Mouse (Mus musculus) ovary, postnatal 10 days (tissue): ENCODE data around the gene Slc48a1.

ENCODE experiments used
- DNase-seq: peaks from one replicate; pipeline ENCODE4 v3.0.0; 2022; ENCODE audit warnings: low spot score

The Slc48a1 gene

GRCm38 (mm10) chr15:97782749-97783105 is 4.4 kb downstream of the Slc48a1 start:
- peak; percentile 53 for DNase-seq

GRCm38 (mm10) chr15:97784092-97784559 is 5.8 kb downstream of the Slc48a1 start:
- DNase-seq = peak; percentile 78

GRCm38 (mm10) chr15:97784561-97785161 is 6.3 kb downstream of the Slc48a1 start:
- DNase-seq = no peak

- no peak for DNase-seq
Measured at GRCm38 (mm10) chr15:97785731-97786411, 7.6 kb downstream of the Slc48a1 start.

GRCm38 (mm10) chr15:97786412-97787112 is 8.2 kb downstream of the Slc48a1 start:
- no peak for DNase-seq

GRCm38 (mm10) chr15:97787148-97787798 is 9.0 kb downstream of the Slc48a1 start:
- DNase-seq = no peak

GRCm38 (mm10) chr15:97787799-97788667 is 9.7 kb downstream of the Slc48a1 start:
- DNase-seq = no peak

- DNase-seq = no peak
Measured at GRCm38 (mm10) chr15:97788821-97789220, 10.5 kb downstream of the Slc48a1 start.

- DNase-seq = no peak
Measured at GRCm38 (mm10) chr15:97789761-97790505, 11.6 kb downstream of the Slc48a1 start.

GRCm38 (mm10) chr15:97791126-97791700 is 12.9 kb downstream of the Slc48a1 start:
- no peak for DNase-seq

GRCm38 (mm10) chr15:97793386-97794153 is 15.2 kb downstream of the Slc48a1 start:
- DNase-seq = no peak

GRCm38 (mm10) chr15:97794268-97794667 is 15.9 kb downstream of the Slc48a1 start:
- no peak for DNase-seq

GRCm38 (mm10) chr15:97795559-97796235 is 17.4 kb downstream of the Slc48a1 start:
- no peak for DNase-seq

GRCm38 (mm10) chr15:97796674-97797310 is 18.5 kb downstream of the Slc48a1 start:
- no peak for DNase-seq

- no peak for DNase-seq
Measured at GRCm38 (mm10) chr15:97798134-97798533, 19.8 kb downstream of the Slc48a1 start.

- DNase-seq = no peak
Measured at GRCm38 (mm10) chr15:97799446-97799845, 21.1 kb downstream of the Slc48a1 start.

GRCm38 (mm10) chr15:97800853-97801252 is 22.5 kb downstream of the Slc48a1 start:
- DNase-seq = no peak

- DNase-seq = no peak
Measured at GRCm38 (mm10) chr15:97801811-97802210, 23.5 kb downstream of the Slc48a1 start.

GRCm38 (mm10) chr15:97802575-97802974 is 24.3 kb downstream of the Slc48a1 start:
- DNase-seq = no peak
